In genomic region chr5:115210380-115210779, GRCm38 (mm10) we compare ENCODE assay signal across 8 mouse cellular contexts. TPM values are rescaled to one million over a fixed set of nuclear protein-coding genes. Genes with fewer than 3 reads are reported as not detected.
DNase-seq lines count a peak whose midpoint lies in the region; TF ChIP-seq lines count a peak whose summit lies in the region.

No protein-coding gene starts in this region.

- no peaks in the 10 kb centered on the region for H3K4me1 ChIP-seq in lung, adult 2 months (ENCODE audit: control insufficient read depth, insufficient read depth, low read length)

- peak; percentile 54 to 66 for DNase-seq in cerebellum, postnatal 10 days
- no peak for DNase-seq in cerebellum, adult 8-10 months
- peak; percentile 33 for DNase-seq in lung, adult 2 months
- no peak for DNase-seq in lung, postnatal 25 days (ENCODE audit: low spot score)
- peak; percentile 22 for DNase-seq in c-Kit-positive CD71-positive TER-119-negative erythroid progenitor cells, embryonic 14.5 days (ENCODE audit: low read depth)
- peak; percentile 48 for DNase-seq in retina, postnatal 1 day
- DNase-seq in frontal cortex, adult 2 months (ENCODE audit: extremely low spot score in 1 of 2, low spot score in 1 of 2), result no peak
- no peak for DNase-seq in left cerebral cortex, postnatal 10 days (ENCODE audit: extremely low spot score in 1 of 2, low spot score in 2 of 2)

- WGBS in lung, adult 2 months, result 15% methylated on average over 1 of the region's 1 CpGs

- peak; percentile 57 for TF ChIP-seq CTCF in lung, adult 2 months (IDR thresholded peaks at IDR 0.05; ENCODE audit: insufficient read depth, low read length)

- TF ChIP-seq POLR2A in lung, adult 2 months (IDR thresholded peaks at IDR 0.05; ENCODE audit: borderline replicate concordance, extremely low read depth, low read depth, low read length), result no peak

- intact Hi-C loops in left cerebral cortex, postnatal 10 days (cut with DNase I), result no loop called here

- H3K4me3 ChIP-seq in lung, adult 2 months (replicated peaks; ENCODE audit: extremely low read depth, low read depth, low read length), result no peak overlapping the region

RNA-seq across cellular contexts. Expression of gene Cabp1, which starts 16.2 kb away (rescaled TPM):
- polyA plus RNA-seq in lung, adult 2 months (2012; rRNA removed), result 3.2 and 6.9 TPM in 2 replicates
- polyA plus RNA-seq in frontal cortex, adult 2 months (2012; rRNA removed), result 291 and 354 TPM in 2 replicates
- 100 to 1,000 TPM; 109 to 111 TPM for total RNA-seq in left cerebral cortex, postnatal 10 days (2021)

RNA-seq across cellular contexts. Expression of gene Pop5, which starts 25.3 kb away (rescaled TPM):
- polyA plus RNA-seq in lung, adult 2 months (2012; rRNA removed), result 51.5 and 55.4 TPM in 2 replicates
- 129 and 134 TPM in 2 replicates for polyA plus RNA-seq in frontal cortex, adult 2 months (2012; rRNA removed)
- 10 to 100 TPM; 35.5 to 35.7 TPM for total RNA-seq in left cerebral cortex, postnatal 10 days (2021)

RNA-seq across cellular contexts. Expression of gene Mlec, which starts 52.4 kb away (rescaled TPM):
- 44.1 and 53.8 TPM in 2 replicates for polyA plus RNA-seq in lung, adult 2 months (2012; rRNA removed)
- 66.5 and 67.1 TPM in 2 replicates for polyA plus RNA-seq in frontal cortex, adult 2 months (2012; rRNA removed)
- 10 to 100 TPM; 68.0 to 72.3 TPM for total RNA-seq in left cerebral cortex, postnatal 10 days (2021)

Comparison
In these comparisons a context has a peak if more than half of its experiments do, and no peak if none do; other contexts are left out.
1. DNase-seq: peak in cerebellum, postnatal 10 days (2 of 2), lung, adult 2 months (single experiment), c-Kit-positive CD71-positive TER-119-negative erythroid progenitor cells, embryonic 14.5 days (single experiment) and retina, postnatal 1 day (single experiment); none in cerebellum, adult 8-10 months (single experiment), lung, postnatal 25 days (single experiment), frontal cortex, adult 2 months (0 of 2) and left cerebral cortex, postnatal 10 days (0 of 2).
2. RNA of gene Cabp1, which starts 16.2 kb away (polyA plus RNA-seq): 291 to 354 TPM in frontal cortex, adult 2 months; 3.2 to 6.9 TPM in lung, adult 2 months; every median in the first group is over 10 times any median in the second.